Comparison of ENCODE assay signal across 34 mouse cellular contexts in the genomic region with DNA sequence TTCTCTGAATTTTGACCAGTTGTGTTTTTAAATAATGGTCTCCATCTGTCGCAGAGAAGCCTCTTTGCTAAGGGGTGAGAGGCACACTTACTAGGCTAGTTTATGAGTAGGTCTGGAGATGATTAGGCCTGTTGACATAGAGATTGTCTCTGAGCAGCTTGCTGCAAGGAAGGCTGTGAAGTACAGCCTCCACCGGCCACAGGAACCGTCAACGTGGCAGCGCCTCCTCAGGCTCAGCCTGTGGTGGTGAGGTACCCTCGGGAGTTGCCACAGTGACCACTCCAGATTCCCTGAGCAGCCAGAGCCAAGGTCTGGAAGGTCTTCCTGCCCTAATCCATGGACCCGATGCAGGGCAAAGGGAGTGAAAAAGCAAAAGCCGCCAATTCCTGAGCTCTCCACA. TPM values are rescaled to one million over a fixed set of nuclear protein-coding genes. Genes with fewer than 3 reads are reported as not detected.
DNase-seq lines count a peak whose midpoint lies in the region; ATAC-seq lines count a peak whose summit lies in the region.
"Had no signal": no experiment of that assay in that cellular context is flagged by ENCODE, and none has a peak within 500 bp of the region (broad histone marks: within the 10 kb centered on the region; RNA-seq: fewer than 3 reads in every experiment).

No protein-coding gene starts in this region.

- H3K27me3 ChIP-seq in forebrain, embryonic 11.5 days (ENCODE audit: control insufficient read depth, insufficient read depth, low read length) = no peaks in the 10 kb centered on the region
- no peaks in the 10 kb centered on the region for H3K27me3 ChIP-seq in forebrain, embryonic 13.5 days
- H3K27me3 ChIP-seq in embryonic facial prominence, embryonic 10.5 days (replicated peaks; ENCODE audit: low read depth, poor library complexity, severe bottlenecking) = no peaks in the 10 kb centered on the region
- no peaks in the 10 kb centered on the region for H3K27me3 ChIP-seq in limb, embryonic 10.5 days (ENCODE audit: low read depth, poor library complexity, severe bottlenecking)
- H3K27me3 ChIP-seq in limb, embryonic 13.5 days = no peaks in the 10 kb centered on the region
- H3K27me3 ChIP-seq: CH12.LX; forebrain, embryonic 15.5 days; heart, embryonic 12.5 days; heart, embryonic 15.5 days; hindbrain, embryonic 15.5 days; Patski had no signal

- H3K4me3 ChIP-seq in forebrain, embryonic 11.5 days (ENCODE audit: low read depth, low read length) = no peak overlapping the region
- no peak overlapping the region for H3K4me3 ChIP-seq in forebrain, embryonic 13.5 days
- H3K4me3 ChIP-seq in embryonic facial prominence, embryonic 10.5 days = no peak overlapping the region
- H3K4me3 ChIP-seq in limb, embryonic 10.5 days = no peak overlapping the region
- H3K4me3 ChIP-seq in limb, embryonic 13.5 days = no peak overlapping the region
- H3K4me3 ChIP-seq: forebrain, embryonic 10.5 days; forebrain, embryonic 15.5 days; heart, embryonic 12.5 days; heart, embryonic 15.5 days; hindbrain, embryonic 15.5 days had no signal

- H3K9me3 ChIP-seq in forebrain, embryonic 11.5 days (ENCODE audit: control insufficient read depth, low read length) = no peaks in the 10 kb centered on the region
- no peaks in the 10 kb centered on the region for H3K9me3 ChIP-seq in forebrain, embryonic 13.5 days (replicated peaks)
- H3K9me3 ChIP-seq in embryonic facial prominence, embryonic 10.5 days = no peaks in the 10 kb centered on the region
- H3K9me3 ChIP-seq in limb, embryonic 10.5 days (replicated peaks) = no peaks in the 10 kb centered on the region
- H3K9me3 ChIP-seq in limb, embryonic 13.5 days = no peaks in the 10 kb centered on the region
- H3K9me3 ChIP-seq: forebrain, embryonic 10.5 days; forebrain, embryonic 15.5 days; G1E; heart, embryonic 12.5 days; heart, embryonic 15.5 days; hindbrain, embryonic 15.5 days had no signal

- no peak overlapping the region for H3K9ac ChIP-seq in forebrain, embryonic 11.5 days (ENCODE audit: low read length)
- H3K9ac ChIP-seq in forebrain, embryonic 13.5 days = no peak overlapping the region
- no peak overlapping the region for H3K9ac ChIP-seq in limb, embryonic 13.5 days
- H3K9ac ChIP-seq: forebrain, embryonic 15.5 days; heart, embryonic 12.5 days; heart, embryonic 15.5 days; hindbrain, embryonic 15.5 days had no signal

- H3K27ac ChIP-seq in forebrain, embryonic 11.5 days (ENCODE audit: low read depth, low read length) = no peak overlapping the region
- no peak overlapping the region for H3K27ac ChIP-seq in forebrain, embryonic 13.5 days
- H3K27ac ChIP-seq in embryonic facial prominence, embryonic 10.5 days (replicated peaks) = 0 out of 2 replicates have a peak overlapping the region, but pooled peaks have one; percentile 15
- peak overlapping the region; percentile 76 for H3K27ac ChIP-seq in limb, embryonic 10.5 days
- peak overlapping the region; percentile 70; the same call in 1 of the 2 replicates for H3K27ac ChIP-seq in limb, embryonic 13.5 days
- H3K27ac ChIP-seq: forebrain, embryonic 10.5 days; forebrain, embryonic 15.5 days; heart, embryonic 15.5 days; hindbrain, embryonic 15.5 days had no signal

- H3K4me1 ChIP-seq in forebrain, embryonic 11.5 days (replicated peaks; ENCODE audit: control insufficient read depth, insufficient read depth, low read length) = no peaks in the 10 kb centered on the region
- H3K4me1 ChIP-seq in forebrain, embryonic 13.5 days = no peaks in the 10 kb centered on the region
- peaks cover 10% of the 10 kb centered on the region for H3K4me1 ChIP-seq in embryonic facial prominence, embryonic 10.5 days
- peaks cover 27% of the 10 kb centered on the region for H3K4me1 ChIP-seq in limb, embryonic 10.5 days
- peaks cover 22% of the 10 kb centered on the region for H3K4me1 ChIP-seq in limb, embryonic 13.5 days
- H3K4me1 ChIP-seq: forebrain, embryonic 15.5 days; heart, embryonic 12.5 days; heart, embryonic 15.5 days; hindbrain, embryonic 15.5 days had no signal

- intact Hi-C loops in heart, postnatal 36 days (cut with DNase I) = no loop called here

- WGBS in forebrain, embryonic 11.5 days = 77% methylated on average over 8 of the region's 8 CpGs
- WGBS in forebrain, embryonic 13.5 days = 85% methylated on average over 8 of the region's 8 CpGs
- 54% methylated on average over 8 of the region's 8 CpGs for WGBS in embryonic facial prominence, embryonic 10.5 days
- WGBS in limb, embryonic 10.5 days = 46% methylated on average over 8 of the region's 8 CpGs
- WGBS in limb, embryonic 13.5 days = 25% methylated on average over 8 of the region's 8 CpGs

- peak; percentile 34 for DNase-seq in forebrain, embryonic 11.5 days (ENCODE audit: low spot score)
- no peak for DNase-seq in embryonic facial prominence, embryonic 10.5 days (ENCODE audit: low spot score)
- no peak for DNase-seq in limb, embryonic 10.5 days (ENCODE audit: low spot score)
- no peak for DNase-seq in heart, postnatal 36 days
- DNase-seq in urinary bladder, postnatal 4 days (ENCODE audit: low spot score in 2 of 2) = no peak
- no peak for DNase-seq in adrenal gland, postnatal 4 days (ENCODE audit: low spot score in 2 of 2)
- DNase-seq: adrenal gland, postnatal 10 days; adrenal gland, postnatal 36 days; B cell, adult 2 months; cerebellum, adult 11 months; cerebellum, adult 2 months; cerebellum, adult 9-11 months; cerebellum, postnatal 36 days; gastrocnemius, postnatal 25 days; heart, adult 18-20 months; heart, postnatal 10 days; heart, postnatal 4 days had no signal

- no peak for ATAC-seq in forebrain, embryonic 11.5 days (replicated peaks; ENCODE audit: low FRiP score)
- no peak for ATAC-seq in forebrain, embryonic 13.5 days
- ATAC-seq in limb, embryonic 13.5 days (ENCODE audit: low FRiP score, low read depth) = peak; percentile 67
- ATAC-seq: forebrain, embryonic 15.5 days; Patski had no signal

- no peaks in the 10 kb centered on the region for H3K36me3 ChIP-seq in forebrain, embryonic 11.5 days (ENCODE audit: control insufficient read depth, insufficient read depth, low read length)
- no peaks in the 10 kb centered on the region for H3K36me3 ChIP-seq in forebrain, embryonic 13.5 days (ENCODE audit: poor library complexity, severe bottlenecking)
- no peaks in the 10 kb centered on the region for H3K36me3 ChIP-seq in embryonic facial prominence, embryonic 10.5 days (replicated peaks)
- no peaks in the 10 kb centered on the region for H3K36me3 ChIP-seq in limb, embryonic 10.5 days
- H3K36me3 ChIP-seq in limb, embryonic 13.5 days = no peaks in the 10 kb centered on the region
- H3K36me3 ChIP-seq: forebrain, embryonic 10.5 days; forebrain, embryonic 15.5 days; G1E; heart, embryonic 12.5 days; heart, embryonic 15.5 days; hindbrain, embryonic 15.5 days had no signal

- no peak overlapping the region for H3K4me2 ChIP-seq in forebrain, embryonic 11.5 days (ENCODE audit: low read depth, low read length, severe bottlenecking)
- H3K4me2 ChIP-seq in forebrain, embryonic 13.5 days = no peak overlapping the region
- peak overlapping the region; percentile 47 for H3K4me2 ChIP-seq in limb, embryonic 13.5 days (replicated peaks)
- H3K4me2 ChIP-seq: forebrain, embryonic 15.5 days; heart, embryonic 12.5 days; heart, embryonic 15.5 days; hindbrain, embryonic 15.5 days had no signal

RNA-seq across cellular contexts. Expression of a gene that starts 3.9 kb away (rescaled TPM):
- polyA plus RNA-seq in forebrain, embryonic 11.5 days (2014; fragmentation: Nextera tagmentation; extraction: Ambion mirVana) = not detected in 2 replicates
- polyA plus RNA-seq in forebrain, embryonic 13.5 days (2015; fragmentation: Nextera tagmentation; extraction: Ambion mirVana) = not detected in 2 replicates
- not detected in 2 replicates for polyA plus RNA-seq in embryonic facial prominence, embryonic 10.5 days (2016; fragmentation: Nextera tagmentation; extraction: Ambion mirVana)
- not detected in 2 replicates for polyA plus RNA-seq in limb, embryonic 10.5 days (2016; fragmentation: Nextera tagmentation; extraction: Ambion mirVana)
- polyA plus RNA-seq in limb, embryonic 13.5 days (2015; fragmentation: Nextera tagmentation; extraction: Ambion mirVana) = not detected in 2 replicates
- total RNA-seq in heart, postnatal 36 days (2021) = not detected
- total RNA-seq in adrenal gland, postnatal 4 days (2021) = not detected
- total RNA-seq: adrenal gland, adult 18-20 months; adrenal gland, postnatal 10 days; adrenal gland, postnatal 36 days; CH12.LX; G1E; gastrocnemius, adult 8-10 months; gastrocnemius, postnatal 25 days; heart, adult 18-20 months; heart, postnatal 10 days; heart, postnatal 4 days had no signal
- polyA plus RNA-seq: cerebellum, adult 2 months; cortical plate, adult 2 months; embryonic facial prominence, embryonic 14.5 days; forebrain, embryonic 10.5 days; forebrain, embryonic 15.5 days; G1E; gonadal fat pad, adult 2 months; heart, embryonic 12.5 days; heart, embryonic 15.5 days; hindbrain, embryonic 11.5 days; hindbrain, embryonic 15.5 days; intestine, embryonic 14.5 days; Patski had no signal

RNA-seq across cellular contexts. Expression of a gene that starts 17.6 kb away (rescaled TPM):
- polyA plus RNA-seq in forebrain, embryonic 11.5 days (2014; fragmentation: Nextera tagmentation; extraction: Ambion mirVana) = 49.4 and 50.4 TPM in 2 replicates
- polyA plus RNA-seq in forebrain, embryonic 13.5 days (2015; fragmentation: Nextera tagmentation; extraction: Ambion mirVana) = 53.2 and 54.9 TPM in 2 replicates
- polyA plus RNA-seq in embryonic facial prominence, embryonic 10.5 days (2016; fragmentation: Nextera tagmentation; extraction: Ambion mirVana) = 51.2 and 52.4 TPM in 2 replicates
- polyA plus RNA-seq in limb, embryonic 10.5 days (2016; fragmentation: Nextera tagmentation; extraction: Ambion mirVana) = 40.5 and 50.1 TPM in 2 replicates
- 34.5 and 35.1 TPM in 2 replicates for polyA plus RNA-seq in limb, embryonic 13.5 days (2015; fragmentation: Nextera tagmentation; extraction: Ambion mirVana)
- 10 to 100 TPM; 18.9 to 19.6 TPM for total RNA-seq in heart, postnatal 36 days (2021)
- 10 to 100 TPM; 26.6 to 32.0 TPM for total RNA-seq in adrenal gland, postnatal 4 days (2021)

Comparison
In these comparisons a context has a peak if more than half of its experiments do, and no peak if none do; other contexts are left out.
1. H3K27ac ChIP-seq: peak in embryonic facial prominence, embryonic 10.5 days (single experiment), limb, embryonic 10.5 days (single experiment) and limb, embryonic 13.5 days (single experiment); none in forebrain, embryonic 11.5 days (single experiment) and forebrain, embryonic 13.5 days (single experiment).